Mouse (Mus musculus) Muller cell, postnatal 12 days (primary cell): Measurements from ENCODE around the gene Clec4g.

Source experiments
- DNase-seq: peaks from one replicate; pipeline ENCODE4 v3.0.0-alpha.2; 2015; ENCODE audit errors: inconsistent ontology term

Clec4g gene

GRCm38 (mm10) chr8:3679236-3679635 is 41.2 kb downstream of the Clec4g start:
- DNase-seq, result no peak

GRCm38 (mm10) chr8:3678831-3679230 is 41.6 kb downstream of the Clec4g start:
- no peak for DNase-seq

- DNase-seq, result peak; percentile 42
Observed at GRCm38 (mm10) chr8:3676993-3677579, 43.4 kb downstream of the Clec4g start.

- DNase-seq, result peak; percentile 92
Observed at GRCm38 (mm10) chr8:3676131-3676992, 44.1 kb downstream of the Clec4g start, which contains the start of gene Trappc5. TSS of gene Trappc5 (plus strand) at chr8:3676299.

- no peak for DNase-seq
Observed at GRCm38 (mm10) chr8:3674671-3675070, 45.8 kb downstream of the Clec4g start.

- DNase-seq, result peak; percentile 83
Observed at GRCm38 (mm10) chr8:3671980-3672491, 48.4 kb downstream of the Clec4g start, which contains the start of gene Fcor. TSS of gene Fcor (minus strand) at chr8:3672362.

- DNase-seq, result no peak
Observed at GRCm38 (mm10) chr8:3670388-3670787, 50.1 kb downstream of the Clec4g start.

- DNase-seq, result no peak
Observed at GRCm38 (mm10) chr8:3665507-3665906, 54.9 kb downstream of the Clec4g start, which contains the start of gene Mcemp1. TSS of gene Mcemp1 (plus strand) at chr8:3665754.

GRCm38 (mm10) chr8:3664405-3664804 is 56.0 kb downstream of the Clec4g start:
- no peak for DNase-seq

GRCm38 (mm10) chr8:3660889-3661288 is 59.6 kb downstream of the Clec4g start:
- no peak for DNase-seq
